Mouse (Mus musculus) cerebellum, postnatal 10 days (tissue): ENCODE measurements around the gene 2210016L21Rik.

Experiments used
- DNase-seq, 2 experiments: peaks; one replicate each; pipeline ENCODE4 v3.0.0; 2021; ENCODE audit warnings: mixed read lengths in 2 of 2

2210016L21Rik gene

DNA sequence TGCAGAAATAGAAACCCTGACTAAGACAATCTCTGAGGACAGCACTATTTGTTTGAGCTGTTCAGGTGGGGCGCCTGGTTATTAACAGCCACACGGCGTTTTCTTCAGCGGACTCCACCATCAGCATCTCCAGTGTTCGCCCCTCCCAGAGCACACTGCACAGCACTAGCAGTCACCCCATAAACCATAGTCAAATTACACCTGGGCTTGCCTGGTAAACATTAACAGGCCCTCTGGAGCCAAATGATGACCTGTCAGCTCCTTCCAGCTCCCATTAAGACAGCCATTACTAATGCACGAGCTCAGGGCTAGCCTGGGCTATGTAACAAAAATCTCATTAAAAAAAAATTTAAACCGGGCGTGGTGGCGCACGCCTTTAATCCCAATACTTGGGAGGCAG, 3.1 kb downstream of the 2210016L21Rik start:
- no peak for DNase-seq

DNA sequence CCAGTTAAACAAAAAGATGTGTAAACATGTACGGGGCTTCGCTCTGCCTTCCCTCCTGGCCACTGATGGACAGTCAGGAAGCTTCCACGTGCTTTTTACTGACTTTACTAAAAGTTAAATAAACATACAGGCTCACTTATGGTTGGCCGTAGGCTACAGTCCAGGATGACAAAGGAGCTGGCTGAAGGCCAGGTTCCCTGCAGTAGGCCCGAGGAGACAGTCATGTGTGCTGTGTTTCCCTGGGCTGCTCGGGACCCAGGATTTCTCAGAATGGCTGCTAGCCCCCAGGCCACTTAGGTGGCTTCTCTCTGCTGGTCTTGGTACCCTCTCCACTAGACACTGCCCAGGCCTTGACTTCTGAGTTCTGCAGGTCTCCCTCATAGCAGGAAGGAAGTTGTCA, 6.9 kb downstream of the 2210016L21Rik start:
- DNase-seq = peak; percentile 80 to 81

- peak; percentile 78 to 81 for DNase-seq
Observed at GRCm38 (mm10) chr5:114949316-114949715, 7.4 kb downstream of the 2210016L21Rik start.

DNA sequence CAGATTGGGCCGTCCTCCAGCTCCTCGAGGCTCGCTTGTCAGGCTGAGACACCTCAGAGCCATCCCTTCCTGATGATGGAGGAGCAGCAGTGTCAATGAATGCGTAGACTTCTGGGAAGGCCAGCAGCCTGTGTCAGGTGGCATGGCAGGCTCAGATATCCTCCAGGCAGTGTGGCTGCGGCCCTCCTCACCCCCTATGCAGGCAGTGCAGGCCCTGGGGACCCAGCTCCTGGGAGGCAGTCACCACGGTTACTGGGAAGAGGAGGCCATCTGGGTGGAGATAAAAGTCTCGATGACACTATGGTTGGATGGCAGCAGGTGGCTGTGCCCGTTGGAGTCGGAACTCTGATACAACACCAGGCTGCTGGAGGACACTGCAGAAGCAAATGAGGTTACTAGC, 7.9 kb downstream of the 2210016L21Rik start:
- DNase-seq = peak in 1 of 2 experiments; percentile 37

DNA sequence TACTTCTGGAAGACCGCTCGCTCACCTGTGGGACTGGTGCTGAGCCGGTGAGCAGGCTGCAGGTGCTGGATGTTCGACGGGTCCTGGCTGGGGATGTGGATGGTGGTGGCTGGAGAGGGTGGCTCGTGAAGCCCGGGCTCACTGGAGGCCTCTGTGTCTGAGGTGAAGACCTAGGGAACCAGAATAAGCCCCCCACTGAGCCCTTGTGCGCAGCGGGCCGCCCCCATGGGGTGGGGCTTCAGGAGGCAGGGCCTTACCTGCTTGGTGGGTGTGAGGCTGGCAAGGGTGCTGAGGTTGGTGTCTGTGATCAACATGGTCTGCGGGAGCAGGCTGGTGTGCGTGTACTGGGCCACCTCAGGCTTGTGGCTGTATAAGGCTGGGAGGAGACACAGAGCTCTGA, 8.7 kb downstream of the 2210016L21Rik start:
- peak; percentile 31 to 40 for DNase-seq

GRCm38 (mm10) chr5:114951279-114951880, 9.4 kb downstream of the 2210016L21Rik start:
- DNase-seq = peak in 1 of 2 experiments; percentile 38

DNA sequence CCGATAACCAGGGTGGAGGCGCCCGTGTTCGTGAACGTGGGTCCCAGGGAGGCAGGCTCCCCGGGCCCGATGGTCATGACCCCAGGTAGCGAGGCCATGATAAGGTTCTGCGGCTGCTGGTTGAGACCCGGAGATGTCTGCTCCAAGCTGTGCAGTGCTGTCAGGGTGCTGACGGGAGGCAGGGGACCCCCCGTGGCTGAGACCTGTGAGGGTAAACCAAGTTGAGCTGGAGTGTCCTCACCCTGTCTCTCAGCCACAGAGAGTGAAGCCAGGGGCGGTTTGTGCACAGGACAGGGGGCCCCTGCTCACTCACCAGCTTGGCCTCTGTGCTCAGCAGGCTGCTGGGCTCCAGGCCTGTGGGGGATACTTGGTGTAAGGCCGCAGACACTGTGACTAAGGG, 11.4 kb downstream of the 2210016L21Rik start:
- DNase-seq = peak in 1 of 2 experiments; percentile 24

GRCm38 (mm10) chr5:114958069-114958468, 16.1 kb downstream of the 2210016L21Rik start:
- DNase-seq = no peak

GRCm38 (mm10) chr5:114961590-114962360, 19.8 kb downstream of the 2210016L21Rik start:
- DNase-seq = no peak

DNA sequence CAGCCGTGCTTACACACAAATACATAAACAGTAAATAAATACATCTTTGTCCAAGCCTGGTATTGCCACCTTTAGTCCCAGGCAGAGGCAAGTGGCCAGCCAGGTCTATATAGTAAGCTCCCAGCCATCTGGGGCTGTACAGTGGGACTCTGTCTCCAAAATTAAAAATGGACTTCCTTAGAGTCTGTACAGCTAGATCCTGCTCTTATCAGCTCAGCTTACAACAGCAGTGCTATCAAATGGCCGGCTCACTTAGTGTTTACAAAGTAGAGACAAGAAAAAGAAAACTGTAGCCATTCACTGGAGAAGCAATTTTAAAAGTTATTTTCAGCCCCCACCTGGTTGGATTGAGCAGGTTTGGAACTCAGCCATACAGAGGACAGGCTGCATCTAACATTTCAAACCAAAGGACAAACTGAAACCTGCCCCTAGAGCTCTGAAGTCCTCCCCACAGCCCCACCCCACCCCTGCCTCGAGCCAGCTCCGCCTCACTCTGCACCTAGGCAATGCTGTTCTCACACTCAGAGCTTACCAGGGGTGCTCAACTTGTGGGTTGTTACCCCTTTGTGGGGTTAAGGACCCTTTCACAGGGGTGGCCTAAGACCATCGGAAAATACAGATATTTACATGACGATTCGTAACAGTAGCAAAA, 22.5 kb downstream of the 2210016L21Rik start:
- no peak for DNase-seq

GRCm38 (mm10) chr5:114964967-114965898, 23.3 kb downstream of the 2210016L21Rik start:
- DNase-seq = no peak

GRCm38 (mm10) chr5:114967523-114968268, 25.7 kb downstream of the 2210016L21Rik start:
- DNase-seq = peak; percentile 46 to 49

DNA sequence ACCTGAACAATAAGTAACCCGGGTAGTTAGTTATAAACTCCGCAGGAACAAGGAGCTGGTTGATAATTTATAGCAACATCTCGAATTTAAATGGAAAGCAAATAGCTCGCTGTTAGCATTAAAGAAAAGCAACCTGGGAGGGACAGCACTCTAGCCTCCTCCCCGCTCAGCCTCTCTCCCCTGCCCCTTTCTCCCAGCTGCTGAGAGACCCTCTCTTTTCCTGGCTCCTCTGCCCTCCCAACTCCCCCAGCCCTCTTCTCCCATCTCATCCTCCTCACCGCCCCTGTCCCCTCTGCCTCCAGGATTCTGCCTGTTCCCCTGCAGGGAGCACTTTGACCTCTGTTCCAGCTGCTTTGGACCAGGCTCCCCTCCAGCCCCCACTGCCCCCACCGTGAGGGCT, 26.7 kb downstream of the 2210016L21Rik start:
- no peak for DNase-seq

DNA sequence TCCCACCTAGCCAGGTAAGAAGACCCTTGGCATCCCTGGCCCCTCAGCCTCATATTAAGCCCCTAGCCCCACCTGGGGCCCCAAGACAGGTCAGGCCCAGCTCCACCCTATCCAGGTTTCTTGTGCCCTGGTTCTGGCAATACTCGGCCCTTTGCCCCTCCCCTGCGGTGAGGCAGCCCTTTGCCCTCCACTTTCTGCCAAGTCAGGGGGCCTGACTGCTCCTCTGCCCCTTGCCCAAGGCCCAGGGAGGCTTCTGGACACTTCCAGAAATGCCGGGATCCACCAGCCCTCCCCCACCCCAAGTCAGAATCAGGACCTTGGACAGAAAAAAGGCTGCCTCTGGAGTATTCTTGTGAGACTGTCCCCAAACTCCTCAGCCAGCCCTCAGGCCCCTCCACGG, 27.1 kb downstream of the 2210016L21Rik start:
- DNase-seq = no peak

- no peak for DNase-seq
Observed at GRCm38 (mm10) chr5:114969609-114970215, 27.8 kb downstream of the 2210016L21Rik start.

DNA sequence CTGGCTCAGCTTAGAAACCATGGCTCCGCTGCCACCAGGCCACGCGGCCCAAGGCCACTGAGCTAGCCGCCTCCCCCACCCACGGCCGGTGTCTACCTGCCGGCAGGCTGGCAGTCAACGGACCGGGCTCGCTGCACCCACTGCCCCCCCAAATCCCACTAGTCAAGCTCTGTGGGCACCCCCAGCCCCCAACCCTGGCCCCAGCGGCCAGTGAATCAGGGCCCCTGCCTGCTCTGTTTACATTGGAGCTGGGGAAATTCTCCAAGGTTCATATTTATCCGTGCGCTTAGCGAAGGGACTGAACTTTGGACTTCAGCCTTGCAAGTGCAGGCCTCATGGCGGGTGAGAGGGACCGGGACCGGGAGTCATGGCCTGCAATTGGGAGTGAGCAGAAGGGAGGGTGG, 28.9 kb downstream of the 2210016L21Rik start, which contains the start of gene Hnf1a:
Gene Hnf1a, minus strand, starts transcription at position 271 of the 404 bp plus-strand sequence.
- DNase-seq = no peak

DNA sequence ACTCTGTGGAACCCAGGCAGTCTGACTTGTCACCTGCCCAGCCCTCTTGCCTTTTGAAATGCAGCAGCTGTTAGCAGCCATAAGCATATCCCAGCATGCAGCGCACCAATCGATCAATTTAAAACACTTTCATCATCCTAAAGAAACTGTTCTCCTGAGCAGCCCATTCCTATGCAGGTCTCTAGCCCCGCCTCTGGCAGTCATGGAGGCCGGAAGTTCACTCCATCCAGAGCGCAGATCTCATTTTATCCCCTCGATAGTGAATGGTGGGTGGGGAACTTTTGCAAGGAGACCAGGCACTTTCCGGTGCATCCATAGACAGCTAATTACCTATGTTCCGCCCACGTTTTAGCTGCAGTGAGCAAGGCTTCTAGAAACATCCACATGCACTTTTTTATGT, 30.2 kb downstream of the 2210016L21Rik start:
- DNase-seq = no peak

- no peak for DNase-seq
Observed at GRCm38 (mm10) chr5:114973131-114973530, 31.2 kb downstream of the 2210016L21Rik start.

GRCm38 (mm10) chr5:114976935-114977334, 35.0 kb downstream of the 2210016L21Rik start:
- no peak for DNase-seq

GRCm38 (mm10) chr5:114978473-114978872, 36.5 kb downstream of the 2210016L21Rik start:
- peak; percentile 67 to 70 for DNase-seq

GRCm38 (mm10) chr5:114978888-114979249, 36.9 kb downstream of the 2210016L21Rik start:
- peak; percentile 41 to 56 for DNase-seq
